Mouse (Mus musculus) mouse trophoblast stem cell (cell line): Measurements from ENCODE around the gene OR5BS1P.
"Not testable (repeated sequence)": the region's sequence is repeated elsewhere in the genome, so short reads cannot be mapped to it uniquely, and the experiment has no call there.

Experiments
- in situ Hi-C, 2 experiments: fragments of 300-500 bp; cut with MseI, MboI; formaldehyde crosslinking; loops; 2 replicates in 1 of 2; 3 replicates in 1 of 2; pipeline ENCODE4 v1.15.1; 2025

The OR5BS1P gene

GRCm38 (mm10) chr15:98506253-98506957 is 36.7 kb downstream of the OR5BS1P start:
- in situ Hi-C loops, result no loop called here

DNA sequence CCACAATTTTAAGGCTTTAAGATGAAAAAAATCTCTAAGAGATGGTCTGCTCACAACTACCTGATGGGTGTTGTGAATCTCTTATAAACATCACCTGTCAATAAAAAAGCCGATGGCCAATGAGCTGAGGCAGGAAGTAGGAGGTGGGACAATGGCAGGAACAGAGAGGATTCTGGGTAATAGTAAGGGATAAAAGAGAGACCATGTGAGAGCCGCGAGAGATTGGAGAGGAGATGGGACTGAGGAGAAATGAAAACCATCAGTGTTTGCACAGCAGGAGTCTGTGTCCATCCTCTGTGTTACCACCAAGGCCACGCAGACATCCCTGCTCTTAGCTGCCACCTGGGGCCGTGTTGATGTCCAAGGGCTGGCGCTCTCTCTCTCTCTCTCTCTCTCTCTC is 37.6 kb downstream of the OR5BS1P start:
- in situ Hi-C loops, result no loop called here

DNA sequence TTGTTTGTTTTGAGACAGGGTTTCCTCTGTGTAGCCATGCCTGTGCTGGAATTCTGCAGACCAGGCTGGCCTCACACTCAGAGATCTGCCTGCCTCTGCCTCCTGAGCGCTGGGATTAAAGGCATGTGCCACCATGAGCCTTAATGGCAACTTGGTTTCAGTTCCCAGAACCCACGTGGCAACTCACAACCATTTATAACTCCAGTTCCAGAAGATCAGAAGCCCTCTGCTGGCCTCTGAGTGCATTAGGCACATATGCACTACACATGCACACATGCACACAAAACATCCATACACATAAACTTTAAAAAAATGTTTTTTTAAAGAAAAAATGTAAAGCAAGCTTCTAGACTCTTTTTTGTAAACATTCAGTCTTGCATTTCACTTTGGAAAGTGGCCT is 39.7 kb downstream of the OR5BS1P start:
- in situ Hi-C loops, result no loop called here

GRCm38 (mm10) chr15:98510438-98511385 is 41.0 kb downstream of the OR5BS1P start:
- in situ Hi-C loops, result no loop called here

GRCm38 (mm10) chr15:98511386-98511928 is 41.8 kb downstream of the OR5BS1P start:
- in situ Hi-C loops, result no loop called here

GRCm38 (mm10) chr15:98512232-98512631 is 42.5 kb downstream of the OR5BS1P start:
- in situ Hi-C loops, result no loop called here

GRCm38 (mm10) chr15:98512799-98513321 is 43.2 kb downstream of the OR5BS1P start:
- in situ Hi-C loops, result no loop called here

- in situ Hi-C loops, result not testable (repeated sequence)
Measured at GRCm38 (mm10) chr15:98513676-98514075, 44.0 kb downstream of the OR5BS1P start.

- in situ Hi-C loops, result no loop called here
Measured at GRCm38 (mm10) chr15:98514146-98514545, 44.5 kb downstream of the OR5BS1P start.

- in situ Hi-C loops, result not testable (repeated sequence)
Measured at GRCm38 (mm10) chr15:98514845-98515244, 45.1 kb downstream of the OR5BS1P start.

GRCm38 (mm10) chr15:98517380-98518355 is 48.0 kb downstream of the OR5BS1P start:
- in situ Hi-C loops, result no loop called here

DNA sequence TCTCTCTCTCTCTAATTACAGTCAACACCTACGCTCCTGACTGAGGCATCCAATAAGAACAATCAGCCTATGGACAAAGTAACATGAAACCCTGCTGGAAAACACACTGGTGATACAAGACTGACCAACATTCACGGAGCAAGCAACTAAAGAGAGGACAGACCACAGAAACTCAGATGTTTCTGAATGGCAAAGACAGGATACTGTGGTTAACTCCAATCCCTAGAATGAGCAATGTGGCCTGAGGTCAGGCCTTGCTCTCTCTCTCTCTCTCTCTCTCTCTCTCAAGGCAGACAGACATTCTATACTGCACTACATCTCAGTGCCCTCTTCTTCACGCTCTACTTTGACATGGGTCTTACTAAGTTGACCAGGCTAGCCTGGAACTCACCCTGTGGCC is 51.5 kb downstream of the OR5BS1P start:
- in situ Hi-C loops, result no loop called here

GRCm38 (mm10) chr15:98526057-98526456 is 56.4 kb downstream of the OR5BS1P start:
- in situ Hi-C loops, result no loop called here

DNA sequence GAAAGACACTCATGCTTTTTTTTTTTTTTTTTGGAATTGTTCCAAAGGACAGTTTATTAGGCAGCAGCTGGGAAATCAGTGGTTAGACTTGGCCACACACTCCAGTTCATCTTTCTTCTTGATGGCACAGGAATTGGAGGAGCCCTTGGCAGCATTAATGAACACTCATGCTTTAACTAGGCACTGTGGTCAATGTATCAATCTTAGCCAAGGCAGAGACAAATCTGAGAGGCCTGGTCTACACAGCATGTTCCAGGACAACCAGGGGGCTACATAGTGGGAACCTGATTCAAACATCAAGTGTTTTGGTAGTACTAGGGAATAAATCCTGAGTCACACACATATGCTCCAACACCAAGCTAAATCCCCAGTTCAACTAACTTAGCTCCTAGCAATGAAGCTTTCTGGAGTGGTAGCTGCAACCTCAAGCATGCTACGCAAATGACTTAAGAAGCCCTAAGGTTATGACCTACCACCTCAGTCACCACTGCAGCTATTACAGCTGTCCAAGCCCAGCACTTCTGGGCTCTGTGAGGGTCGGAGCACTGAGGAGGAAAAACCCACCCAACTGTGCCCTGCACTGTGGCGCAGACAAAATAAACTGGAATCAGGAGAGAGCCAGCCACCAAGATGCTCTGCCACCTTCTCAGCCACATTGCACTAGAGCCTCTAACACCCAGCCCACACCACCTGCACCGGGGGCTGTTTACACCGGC is 57.5 kb downstream of the OR5BS1P start:
- in situ Hi-C loops, result no loop called here

GRCm38 (mm10) chr15:98528066-98528563 is 58.4 kb downstream of the OR5BS1P start:
- in situ Hi-C loops, result no loop called here
